13 mouse cellular contexts compared by ENCODE assay signal in genomic region chr4:138941401-138941800, GRCm38 (mm10). TPM values are rescaled to one million over a fixed set of nuclear protein-coding genes. Genes with fewer than 3 reads are reported as not detected.
A peak's percentile ranks its signal among the peaks of the same experiment; 100 is the strongest.
DNase-seq lines count a peak whose midpoint lies in the region; ATAC-seq lines count a peak whose summit lies in the region.
"Had no signal": no experiment of that assay in that cellular context is flagged by ENCODE, and none has a peak within 500 bp of the region (broad histone marks: within the 10 kb centered on the region; RNA-seq: fewer than 3 reads in every experiment).

No protein-coding gene starts in this region.

- H3K27me3 ChIP-seq in kidney, embryonic 15.5 days = no peaks in the 10 kb centered on the region
- H3K27me3 ChIP-seq: midbrain, embryonic 13.5 days had no signal

- H3K9ac ChIP-seq in kidney, embryonic 15.5 days = no peak overlapping the region
- H3K9ac ChIP-seq: forebrain, postnatal 0 days; heart, embryonic 12.5 days; midbrain, embryonic 13.5 days had no signal

- ATAC-seq in kidney, embryonic 15.5 days (replicated peaks; ENCODE audit: low FRiP score) = no peak
- ATAC-seq: forebrain, postnatal 0 days; midbrain, embryonic 13.5 days had no signal

- H3K36me3 ChIP-seq in kidney, embryonic 15.5 days = no peaks in the 10 kb centered on the region
- H3K36me3 ChIP-seq: heart, embryonic 12.5 days; midbrain, embryonic 13.5 days had no signal

- H3K4me1 ChIP-seq in kidney, embryonic 15.5 days = peaks cover 38% of the 10 kb centered on the region
- H3K4me1 ChIP-seq: midbrain, embryonic 13.5 days had no signal

- no peak overlapping the region for H3K4me3 ChIP-seq in kidney, embryonic 15.5 days (replicated peaks)
- H3K4me3 ChIP-seq: heart, embryonic 12.5 days; midbrain, embryonic 13.5 days had no signal

- DNase-seq in kidney, adult 9 months = peak; percentile 28
- no peak for DNase-seq in kidney, adult 8-10 months
- DNase-seq in lung, postnatal 36 days = peak; percentile 57
- peak; percentile 44 for DNase-seq in thymus, postnatal 4 days
- no peak for DNase-seq in heart, postnatal 4 days
- no peak for DNase-seq in cerebellum, postnatal 36 days
- DNase-seq: forebrain, postnatal 0 days had no signal

- no peaks in the 10 kb centered on the region for H3K9me3 ChIP-seq in kidney, embryonic 15.5 days (replicated peaks)
- H3K9me3 ChIP-seq: heart, embryonic 12.5 days; midbrain, embryonic 13.5 days had no signal

- WGBS in kidney, embryonic 15.5 days = 19% methylated on average over 7 of the region's 7 CpGs

- H3K27ac ChIP-seq in kidney, embryonic 15.5 days = peak overlapping the region; percentile 80
- H3K27ac ChIP-seq: midbrain, embryonic 13.5 days had no signal

- no peak overlapping the region for H3K4me2 ChIP-seq in kidney, embryonic 15.5 days
- H3K4me2 ChIP-seq: heart, embryonic 12.5 days; liver, embryonic 11.5 days; midbrain, embryonic 13.5 days had no signal

RNA-seq across cellular contexts. Expression of gene Rnf186, which starts 25.5 kb away (rescaled TPM):
- polyA plus RNA-seq in kidney, embryonic 15.5 days (2015; fragmentation: Nextera tagmentation; extraction: Ambion mirVana) = 6.3 and 8.2 TPM in 2 replicates
- not detected for total RNA-seq in heart, postnatal 4 days (2021)
- total RNA-seq: CH12.LX; common myeloid progenitor, adult 5-6 weeks; forebrain, postnatal 0 days had no signal
- polyA plus RNA-seq: forebrain, postnatal 0 days; heart, embryonic 12.5 days; liver, embryonic 11.5 days had no signal

RNA-seq across cellular contexts. Expression of gene Otud3, which starts 27.7 kb away (rescaled TPM):
- 2.5 and 3.5 TPM in 2 replicates for polyA plus RNA-seq in kidney, embryonic 15.5 days (2015; fragmentation: Nextera tagmentation; extraction: Ambion mirVana)
- 1 to 10 TPM; 7.5 to 9.3 TPM for total RNA-seq in heart, postnatal 4 days (2021)

RNA-seq across cellular contexts. Expression of gene Tmco4, which starts 31.3 kb away (rescaled TPM):
- 5.6 and 6.1 TPM in 2 replicates for polyA plus RNA-seq in kidney, embryonic 15.5 days (2015; fragmentation: Nextera tagmentation; extraction: Ambion mirVana)
- total RNA-seq in heart, postnatal 4 days (2021) = 10 to 100 TPM; 11.7 to 14.2 TPM

Comparison
In these comparisons a context has a peak if more than half of its experiments do, and no peak if none do; other contexts are left out.
1. DNase-seq: peak in kidney, adult 9 months (single experiment), lung, postnatal 36 days (single experiment) and thymus, postnatal 4 days (single experiment); none in kidney, adult 8-10 months (0 of 2), heart, postnatal 4 days (single experiment) and cerebellum, postnatal 36 days (0 of 2).